ENCODE assay signal across 8 mouse cellular contexts in the genomic region with DNA sequence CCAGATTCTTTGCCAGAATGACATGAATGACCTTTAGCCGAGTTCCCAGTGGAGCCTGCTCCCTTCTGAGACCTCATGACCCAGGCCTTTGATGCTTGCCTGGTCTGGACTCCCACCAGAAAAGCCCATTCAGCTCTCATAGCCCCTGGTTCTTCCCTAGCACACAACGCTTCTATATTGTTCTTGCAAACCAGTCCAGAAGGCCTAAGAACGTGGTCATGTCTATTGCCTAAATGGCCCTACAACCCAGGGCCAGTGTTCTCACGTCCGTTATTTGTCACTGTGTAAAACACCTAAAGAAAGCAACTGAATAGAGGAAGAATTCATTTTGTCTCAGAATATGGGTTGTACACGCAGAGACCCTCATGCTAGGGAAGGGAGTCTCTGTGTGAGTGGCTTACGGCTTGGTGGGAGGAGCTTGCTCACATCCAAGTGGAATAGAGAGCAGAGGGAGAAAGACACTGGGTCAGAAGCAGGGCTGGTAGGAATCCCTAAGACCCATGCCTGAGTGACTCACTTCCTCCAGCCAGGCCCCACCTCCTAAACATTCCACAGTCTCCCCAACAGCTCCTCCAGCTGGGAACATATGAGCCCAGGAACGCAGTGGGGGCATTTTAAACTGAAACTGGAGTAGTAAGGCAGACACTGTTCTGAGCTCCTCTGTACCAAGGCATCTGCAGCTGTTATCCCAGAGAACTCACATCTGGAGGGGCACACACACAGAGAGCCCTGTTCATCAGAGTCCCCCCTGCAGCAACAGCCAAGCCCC.
DNase-seq lines count a peak whose midpoint lies in the region; ATAC-seq and TF ChIP-seq lines count a peak whose summit lies in the region.

No protein-coding gene starts in this region.

- DNase-seq in hindbrain, embryonic 14.5 days (ENCODE audit: low spot score): no peak
- DNase-seq in gastrocnemius, postnatal 14 days: peak; percentile 40
- peak; percentile 23 for DNase-seq in kidney, adult 9 months
- no peak for DNase-seq in cerebellum, postnatal 14 days
- DNase-seq in spleen, postnatal 14 days (ENCODE audit: low spot score in 2 of 2): no peak

- H3K9ac ChIP-seq in hindbrain, embryonic 15.5 days: no peak overlapping the region
- H3K9ac ChIP-seq in hindbrain, embryonic 14.5 days: no peak overlapping the region

- TF ChIP-seq POLR2A in myocyte (IDR thresholded peaks at IDR 0.05; ENCODE audit: insufficient read length, low read depth): peak; percentile 33

- no peaks in the 10 kb centered on the region for H3K27me3 ChIP-seq in hindbrain, embryonic 15.5 days
- H3K27me3 ChIP-seq in hindbrain, embryonic 14.5 days (ENCODE audit: control insufficient read depth, insufficient read depth, low read length): no peaks in the 10 kb centered on the region
- no peaks in the 10 kb centered on the region for H3K27me3 ChIP-seq in myocyte (ENCODE audit: control insufficient read depth, insufficient read depth, insufficient read length)

- no peaks in the 10 kb centered on the region for H3K9me3 ChIP-seq in hindbrain, embryonic 15.5 days
- no peaks in the 10 kb centered on the region for H3K9me3 ChIP-seq in hindbrain, embryonic 14.5 days (ENCODE audit: control insufficient read depth, low read length)

- H3K4me3 ChIP-seq in hindbrain, embryonic 15.5 days: no peak overlapping the region
- H3K4me3 ChIP-seq in hindbrain, embryonic 14.5 days (replicated peaks; ENCODE audit: low read length): no peak overlapping the region
- H3K4me3 ChIP-seq in myocyte: no peak overlapping the region

- no peak overlapping the region for H3K4me2 ChIP-seq in hindbrain, embryonic 15.5 days
- H3K4me2 ChIP-seq in hindbrain, embryonic 14.5 days (replicated peaks): no peak overlapping the region
- H3K4me2 ChIP-seq in myocyte (ENCODE audit: low read depth): peak overlapping the region; percentile 84

- whole genome bisulfite sequencing in hindbrain, embryonic 15.5 days: 45% methylated on average over 8 of the region's 8 CpGs
- 45% methylated on average over 8 of the region's 8 CpGs for WGBS in hindbrain, embryonic 14.5 days

- no peak overlapping the region for H3ac ChIP-seq in myocyte (ENCODE audit: control insufficient read depth, insufficient read length)

- intact Hi-C loops in gastrocnemius, postnatal 14 days (cut with DNase I; ENCODE audit: low total_unique reads): no loop called here

- peak; percentile 46; the same call in 1 of the 2 replicates for ATAC-seq in hindbrain, embryonic 15.5 days (ENCODE audit: low FRiP score, low read depth)
- ATAC-seq in hindbrain, embryonic 14.5 days (ENCODE audit: low FRiP score): no peak
- no peak for ATAC-seq in megakaryocyte, adult 5-6 weeks (ENCODE audit: poor library complexity, severe bottlenecking)

- H3K27ac ChIP-seq in hindbrain, embryonic 15.5 days (replicated peaks): peak overlapping the region; percentile 17; the same call in 1 of the 2 replicates
- no peak overlapping the region for H3K27ac ChIP-seq in hindbrain, embryonic 14.5 days

- H3K79me2 ChIP-seq in myocyte (ENCODE audit: control insufficient read depth, insufficient read depth): no peaks in the 10 kb centered on the region

- peaks cover 8% of the 10 kb centered on the region for H3K4me1 ChIP-seq in hindbrain, embryonic 15.5 days (replicated peaks)
- no peaks in the 10 kb centered on the region for H3K4me1 ChIP-seq in hindbrain, embryonic 14.5 days (replicated peaks; ENCODE audit: control insufficient read depth, insufficient read depth, low read length)

- H3K36me3 ChIP-seq in hindbrain, embryonic 15.5 days: no peaks in the 10 kb centered on the region
- no peaks in the 10 kb centered on the region for H3K36me3 ChIP-seq in hindbrain, embryonic 14.5 days (replicated peaks; ENCODE audit: control insufficient read depth, insufficient read depth)
- no peaks in the 10 kb centered on the region for H3K36me3 ChIP-seq in myocyte (ENCODE audit: control insufficient read depth, insufficient read depth)

TF ChIP-seq in myocyte, 11 proteins besides CTCF, POLR2A, EP300 and RAD21:
- TF ChIP-seq MYOD1 (IDR thresholded peaks at IDR 0.05; ENCODE audit: control insufficient read depth in 1 of 3, insufficient read length in 2 of 3, low read depth in 2 of 3) (peak; percentile 33 to 81 (median 66)), POLR2AphosphoS2 (IDR thresholded peaks at IDR 0.05; ENCODE audit: insufficient read length, low read depth) (peak; percentile 26), MYOG (IDR thresholded peaks at IDR 0.05; ENCODE audit: control insufficient read depth in 1 of 3, insufficient read depth in 1 of 3, insufficient read length in 2 of 3, low read depth in 2 of 3) (peak in 1 of 3 experiments; percentile 10), TCF3 (IDR thresholded peaks at IDR 0.05; ENCODE audit: insufficient read length, low read depth) (no peak)
TF ChIP-seq in myocyte: peak in this region for 3.

Comparison
In these comparisons a context has a peak if more than half of its experiments do, and no peak if none do; other contexts are left out.
1. DNase-seq: peak in gastrocnemius, postnatal 14 days (single experiment) and kidney, adult 9 months (single experiment); none in hindbrain, embryonic 14.5 days (single experiment), cerebellum, postnatal 14 days (0 of 2) and spleen, postnatal 14 days (0 of 2).